Mouse (Mus musculus) small intestine, adult 2 months (tissue): Measurements from ENCODE around the gene Pold1. TPM values are rescaled to one million over a fixed set of nuclear protein-coding genes. Genes with fewer than 3 reads are reported as not detected.
A peak's percentile ranks its signal among the peaks of the same experiment; 100 is the strongest.

Source experiments
- H3K27ac ChIP-seq: fragments of 200-500 bp; 2 replicates; pipeline ENCODE4 v1.5.1; 2012; ENCODE audit warnings: low read depth, low read length, control low read depth, inconsistent platforms; ENCODE audit not compliant: insufficient read depth
- H3K27me3 ChIP-seq: fragments of 200-500 bp; 2 replicates; pipeline ENCODE4 v1.6.1; 2012; ENCODE audit warnings: mild to moderate bottlenecking, moderate library complexity, low read length, inconsistent platforms; ENCODE audit not compliant: control insufficient read depth, insufficient read depth
- H3K36me3 ChIP-seq: fragments of 200-500 bp; 2 replicates; pipeline ENCODE4 v1.6.1; 2012; ENCODE audit warnings: mild to moderate bottlenecking, low read length, control low read depth, inconsistent platforms; ENCODE audit not compliant: control insufficient read depth, insufficient read depth
- H3K4me1 ChIP-seq: fragments of 200-500 bp; 2 replicates; pipeline ENCODE4 v1.6.1; 2012; ENCODE audit warnings: low read length, inconsistent platforms, mixed read lengths; ENCODE audit not compliant: control insufficient read depth, insufficient read depth, insufficient read length
- H3K4me3 ChIP-seq: fragments of 200-500 bp; 2 replicates; pipeline ENCODE4 v1.5.1; 2012; ENCODE audit warnings: low read depth, mild to moderate bottlenecking, control low read depth, inconsistent platforms, low read length, moderate library complexity
- CTCF ChIP-seq: fragments of 200-500 bp; IDR thresholded peaks from 2 replicates; pipeline ENCODE4 v1.5.1; 2012; ENCODE audit warnings: low read depth, mild to moderate bottlenecking, control low read depth, inconsistent platforms, low read length, moderate library complexity, mixed read lengths; ENCODE audit not compliant: insufficient replicate concordance, insufficient read length; ENCODE audit errors: extremely low read depth
- POLR2A ChIP-seq: fragments of 200-500 bp; IDR thresholded peaks from 2 replicates; pipeline ENCODE4 v1.6.1; 2012; ENCODE audit warnings: low read depth, mild to moderate bottlenecking, control low read depth, inconsistent platforms, low read length, moderate library complexity
- WGBS: fragments of 180-500 bp; shearing (Covaris S2); methylation state at CpG from one replicate; pipeline ENCODE4 v1.1.7; 2018; 5-methylcytosine and 5-hydroxymethylcytosine counted together
- polyA plus RNA-seq: library from polyadenylated mRNA; depleted of rRNA; stranded (reverse); fragments of >200 nt; gene quantifications from 2 replicates; pipeline ENCODE4 v1.2.3, GENCODE M21; 2012

Gene Pold1
- polyA plus RNA-seq, 1 experiment: 46.9 TPM

DNA sequence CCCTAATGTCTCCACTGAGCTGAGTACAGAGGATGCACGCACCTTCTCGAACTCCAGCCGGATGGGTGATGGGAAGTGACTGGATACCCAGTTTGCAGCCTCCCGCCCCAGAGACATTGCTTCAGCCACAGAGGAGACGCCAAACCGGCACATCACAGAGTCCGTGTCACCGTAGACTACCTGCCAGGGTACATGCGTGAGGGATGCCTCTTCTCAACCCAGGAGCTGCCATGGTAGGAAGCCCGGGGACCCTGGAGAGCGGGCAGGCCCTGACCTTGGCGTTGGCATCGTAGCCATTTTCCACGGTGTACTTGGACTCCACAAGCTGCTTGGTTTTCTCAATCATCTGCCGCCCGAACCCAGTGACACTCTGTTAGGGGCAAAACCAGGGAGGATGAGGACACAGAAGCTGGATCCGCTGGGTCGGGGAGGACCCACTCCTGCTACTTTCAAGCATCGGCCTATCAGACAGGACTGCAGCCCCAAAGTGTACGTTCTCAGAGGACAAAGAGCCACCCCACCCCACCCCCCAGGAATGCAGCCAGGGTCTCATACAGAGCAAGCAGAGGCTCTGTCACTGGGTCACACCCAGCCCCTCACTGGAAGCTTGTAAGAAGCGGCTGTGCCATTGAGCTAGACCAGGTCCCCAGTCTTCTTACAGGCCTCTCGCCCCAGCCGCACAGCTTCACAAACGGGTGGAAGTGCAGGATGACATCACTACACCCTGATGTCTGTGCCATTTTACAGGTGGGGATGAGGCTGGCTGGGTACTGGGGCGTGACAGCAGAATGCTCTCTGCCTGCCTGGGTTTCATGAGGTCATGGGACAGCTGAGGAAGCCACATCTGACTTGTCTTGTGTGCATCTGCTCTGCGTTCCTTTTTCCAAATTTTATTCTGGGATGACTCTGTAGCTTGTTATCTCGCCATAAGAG lies 12.7 kb downstream of the Pold1 start:
- Histone ChIP-seq H3K4me1 (peaks cover 5% of the 10 kb centered on the region; the same call in 1 of the 2 replicates), H3K27ac (no peak overlapping the region), H3K4me3 (no peak overlapping the region), H3K36me3 (peaks cover 26% of the 10 kb centered on the region), H3K27me3 (no peaks in the 10 kb centered on the region)
- 93% methylated on average over 27 of the region's 27 CpGs for WGBS
- no peak for TF ChIP-seq CTCF
- TF ChIP-seq POLR2A: no peak

DNA sequence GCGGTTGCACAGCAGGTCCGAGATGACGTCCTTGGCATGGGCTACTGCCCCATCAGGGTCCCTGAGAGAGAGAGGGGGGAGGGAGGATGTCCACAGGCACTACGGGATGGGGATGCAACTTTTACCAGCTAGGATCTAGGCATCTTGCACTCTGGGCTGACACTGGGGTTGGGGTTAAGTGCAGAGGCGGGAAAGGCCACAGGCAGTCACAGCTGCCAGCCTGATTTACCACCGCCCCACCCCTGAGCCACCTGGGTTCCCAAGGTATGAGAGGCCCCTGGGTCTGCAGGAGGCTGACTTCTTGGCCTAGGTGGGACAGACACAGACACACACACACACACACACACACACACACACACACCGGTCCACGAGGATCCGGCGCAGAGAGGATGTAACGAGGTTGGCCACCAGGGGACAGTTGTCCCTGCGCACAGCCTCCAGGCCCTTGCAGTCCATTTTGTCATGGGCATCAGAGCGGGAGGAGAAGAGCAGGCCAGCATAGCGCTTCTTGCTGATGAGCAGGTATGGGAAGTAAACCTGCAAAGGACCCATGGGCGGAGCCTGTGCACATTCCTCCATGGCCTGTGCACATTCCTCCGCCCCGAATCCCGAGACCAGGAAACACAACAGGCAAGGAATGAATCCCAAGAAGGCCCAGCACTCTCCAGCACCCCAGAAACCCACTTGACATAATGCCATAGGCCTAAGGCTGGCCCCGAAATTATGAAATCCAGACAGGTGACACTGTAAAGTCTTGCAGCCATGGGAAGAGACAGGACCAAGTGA lies 13.8 kb downstream of the Pold1 start:
- WGBS: 89% methylated on average over 19 of the region's 19 CpGs
- Histone ChIP-seq H3K27me3 (no peaks in the 10 kb centered on the region), H3K36me3 (peaks cover 17% of the 10 kb centered on the region; the same call in 1 of the 2 replicates), H3K4me1 (peaks cover 5% of the 10 kb centered on the region; the same call in 1 of the 2 replicates), H3K27ac (no peak overlapping the region), H3K4me3 (0 out of 2 replicates have a peak overlapping the region, but pooled peaks have one; percentile 8)
- TF ChIP-seq POLR2A: no peak
- no peak for TF ChIP-seq CTCF

DNA sequence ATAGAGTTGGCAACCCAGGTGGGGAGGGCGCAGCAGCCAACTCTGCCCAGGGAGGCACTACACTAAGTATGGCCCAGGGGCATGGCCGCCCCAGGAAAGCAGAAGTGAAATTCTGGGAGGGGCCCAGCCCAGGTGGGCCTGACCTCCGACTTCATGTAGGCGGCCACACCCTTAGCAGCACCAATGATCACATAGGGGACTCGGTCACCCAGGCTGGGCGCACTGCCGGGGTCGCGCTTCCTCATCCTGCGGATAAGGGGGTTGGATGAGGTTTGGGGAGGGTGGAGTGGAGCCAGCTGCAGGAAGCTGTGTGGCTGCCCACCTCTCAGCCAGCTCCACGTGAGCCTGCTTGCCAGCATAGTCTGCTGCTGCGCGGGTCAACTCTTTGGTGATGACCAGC lies 14.4 kb downstream of the Pold1 start:
- 80% methylated on average over 13 of the region's 13 CpGs for WGBS
- TF ChIP-seq CTCF: no peak
- no peak overlapping the region for H3K27ac ChIP-seq

DNA sequence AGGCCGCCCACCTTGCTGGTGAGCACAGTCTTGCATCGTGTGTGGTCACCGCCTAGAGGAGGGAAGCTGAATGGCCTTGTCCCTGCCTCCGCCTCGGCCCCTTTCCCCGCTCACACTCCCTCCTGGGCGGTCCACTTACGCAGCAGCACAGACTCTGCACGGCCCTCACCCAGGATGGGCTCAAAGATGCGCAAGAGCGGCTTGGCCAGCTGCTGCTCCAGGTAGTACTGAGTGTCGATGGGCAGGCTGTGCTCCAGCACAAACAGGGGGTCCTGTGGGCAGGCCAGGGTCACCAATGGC lies 15.0 kb downstream of the Pold1 start:
- H3K4me1 ChIP-seq: peaks cover 5% of the 10 kb centered on the region; the same call in 1 of the 2 replicates
- H3K4me3 ChIP-seq: no peak overlapping the region
- H3K27me3 ChIP-seq: no peaks in the 10 kb centered on the region
- TF ChIP-seq POLR2A (no peak), CTCF (no peak)
- 91% methylated on average over 12 of the region's 12 CpGs for WGBS
- H3K36me3 ChIP-seq: peaks cover 7% of the 10 kb centered on the region; the same call in 1 of the 2 replicates
- H3K27ac ChIP-seq: no peak overlapping the region

More for the DNA sequence above, 14.4 kb downstream of the Pold1 start:
- H3K27me3 ChIP-seq: no peaks in the 10 kb centered on the region
- H3K36me3 ChIP-seq: peaks cover 11% of the 10 kb centered on the region; the same call in 1 of the 2 replicates
- 0 out of 2 replicates have a peak overlapping the region, but pooled peaks have one; percentile 8 for H3K4me3 ChIP-seq
- H3K4me1 ChIP-seq: peaks cover 5% of the 10 kb centered on the region; the same call in 1 of the 2 replicates

DNA sequence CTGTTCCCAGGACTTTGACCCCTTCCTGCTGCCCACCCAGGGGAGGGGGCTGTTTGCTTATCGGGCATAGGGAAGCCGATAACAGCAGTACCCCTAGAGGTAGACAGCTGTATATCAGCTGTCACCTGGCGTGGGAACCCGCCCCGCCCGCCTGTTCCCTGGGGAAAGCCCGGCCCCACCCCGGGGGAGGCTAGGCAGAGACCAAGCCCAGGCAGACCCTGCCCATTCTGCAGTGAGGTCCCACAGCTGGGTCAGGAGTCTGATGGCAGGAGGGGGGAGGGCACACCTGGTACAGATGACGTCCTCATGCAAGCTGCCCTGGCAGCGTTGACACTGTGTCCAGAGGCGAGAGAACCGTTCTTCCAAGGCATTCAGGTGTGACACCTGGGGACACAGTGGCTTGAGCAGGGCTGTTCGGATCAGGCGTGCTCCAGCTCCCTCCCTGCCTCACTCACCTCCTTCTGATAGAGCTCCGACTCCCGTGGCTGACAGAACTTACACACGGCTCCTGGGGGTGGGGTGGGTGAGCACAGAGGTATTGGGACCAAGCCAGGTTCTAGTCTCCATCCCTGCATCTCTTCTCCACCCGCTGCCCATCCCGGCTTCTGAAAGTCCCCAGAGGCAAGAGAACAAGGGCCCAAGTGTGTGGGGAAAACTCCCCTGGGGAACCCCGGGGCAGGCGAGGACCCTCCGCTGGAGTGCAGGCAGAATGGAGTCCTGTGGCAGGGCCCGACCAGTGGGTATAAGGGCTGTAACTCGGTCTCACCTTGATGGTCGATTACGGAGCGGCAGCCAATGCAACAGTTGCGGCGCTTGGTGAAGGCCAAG lies 15.5 kb downstream of the Pold1 start:
- Histone ChIP-seq H3K36me3 (peaks cover 5% of the 10 kb centered on the region; the same call in 1 of the 2 replicates), H3K4me1 (peaks cover 5% of the 10 kb centered on the region; the same call in 1 of the 2 replicates), H3K27ac (no peak overlapping the region), H3K27me3 (no peaks in the 10 kb centered on the region), H3K4me3 (no peak overlapping the region)
- WGBS: 60% methylated on average over 29 of the region's 29 CpGs
- TF ChIP-seq CTCF: no peak
- no peak for TF ChIP-seq POLR2A

DNA sequence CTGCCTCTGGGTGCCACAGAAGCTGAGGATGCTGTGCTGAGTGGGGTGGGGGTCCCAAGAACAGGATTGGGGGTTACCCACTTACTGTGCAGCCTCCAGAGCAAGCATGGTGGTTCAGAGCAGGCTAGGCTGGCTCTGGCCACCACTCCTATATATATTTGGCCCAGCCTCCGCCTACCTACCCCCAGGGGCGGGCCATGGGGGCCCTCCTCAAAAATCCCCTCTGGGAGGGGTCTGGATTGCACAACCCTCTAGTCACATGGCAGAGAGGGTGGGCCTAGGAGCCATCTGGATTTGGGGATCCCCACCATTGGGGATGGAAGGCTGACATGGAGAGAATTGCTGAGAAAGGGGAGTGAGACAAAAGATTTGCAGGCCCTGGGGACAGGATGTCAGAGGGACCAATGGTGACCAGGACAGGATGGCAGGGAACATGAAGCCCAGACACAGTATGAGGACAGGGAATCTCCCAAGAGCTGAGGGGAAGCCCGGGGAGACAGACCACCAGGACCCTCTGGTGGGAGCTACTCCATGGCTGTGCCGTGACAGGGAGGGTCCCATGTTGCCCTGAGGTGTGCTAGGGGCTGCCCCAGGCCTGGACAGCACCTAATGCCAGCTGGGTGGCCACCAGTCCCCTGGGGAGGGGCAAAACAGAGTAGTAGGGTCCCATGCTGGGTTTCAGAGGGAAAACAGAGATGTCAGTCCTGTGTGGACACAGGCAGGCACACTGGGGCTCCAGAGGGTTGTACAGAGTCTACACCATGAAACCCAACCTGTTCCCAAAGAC lies 16.5 kb downstream of the Pold1 start, which contains the start of gene Spib:
TSS of gene Spib (minus strand) at position 126 of the 787 bp plus-strand sequence.
- Histone ChIP-seq H3K27ac (no peak within 1 kb of the TSS), H3K27me3 (no peaks in the 10 kb centered on the region), H3K4me1 (peaks cover 10% of the 10 kb centered on the region; the same call in 1 of the 2 replicates), H3K4me3 (peak within 1 kb of the TSS; percentile 31; the same call in 1 of the 2 replicates), H3K36me3 (peaks cover 5% of the 10 kb centered on the region; the same call in 1 of the 2 replicates)
- TF ChIP-seq POLR2A (no peak), CTCF (no peak)
- 91% methylated on average over 4 of the region's 4 CpGs for WGBS
